Mouse (Mus musculus) kidney, adult 18-20 months (tissue): ENCODE results near the gene Tmem139.

Source experiments
- DNase-seq: peaks from one replicate; pipeline ENCODE4 v3.0.0; 2021

Tmem139 gene

DNA sequence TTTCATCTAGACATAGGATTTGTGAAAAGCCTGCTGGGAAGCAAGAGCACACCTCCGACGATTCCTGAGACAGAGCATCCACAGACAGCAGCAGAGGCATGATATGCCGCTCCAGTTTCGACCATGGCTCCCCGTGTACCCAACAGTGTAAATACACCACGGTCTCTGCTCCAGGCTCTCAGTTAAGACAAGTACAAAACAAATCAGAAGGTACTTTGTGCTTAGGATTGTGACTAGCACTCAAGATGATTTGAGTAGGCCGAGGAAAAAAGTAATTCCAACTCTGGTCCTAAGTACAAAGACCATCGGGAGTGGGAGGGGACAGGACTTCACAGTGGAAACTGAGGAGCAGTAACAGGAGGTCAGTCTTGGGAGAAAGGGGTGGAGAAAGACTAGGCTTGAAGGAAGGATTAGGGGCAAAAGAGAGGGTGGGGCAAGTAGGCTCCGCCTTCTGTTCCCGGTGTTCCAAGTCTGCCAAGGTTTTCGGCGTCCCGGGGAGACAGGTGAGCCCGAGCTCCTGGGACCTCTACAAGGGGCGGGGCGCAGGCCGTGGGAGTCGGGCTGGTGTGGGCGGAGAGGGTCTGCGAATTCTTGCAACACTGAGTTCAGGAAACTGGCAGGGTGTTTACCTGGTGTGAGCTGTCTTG, at the start of gene Tmem139:
TSS of gene Tmem139 (plus strand) at position 447 of the 647 bp plus-strand sequence.
- DNase-seq = peak; percentile 80

DNA sequence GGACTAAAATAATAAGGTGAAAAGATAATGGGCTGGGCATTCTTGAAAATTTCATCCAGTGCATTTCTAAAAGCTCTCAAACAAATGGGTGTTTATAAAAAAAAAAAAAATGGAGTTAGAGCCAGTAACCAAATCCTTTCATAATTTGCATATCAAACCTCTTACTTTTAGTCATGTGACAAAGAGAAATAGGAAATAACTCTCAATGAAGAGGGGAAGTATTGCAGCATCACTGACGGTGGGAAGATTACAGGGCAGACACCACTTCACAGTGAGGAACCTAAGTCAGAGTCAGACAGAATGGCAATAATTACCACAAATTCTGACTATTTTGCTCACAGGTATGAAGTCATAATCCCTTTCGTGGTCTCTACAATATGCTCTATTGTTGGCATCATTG, 46.7 kb upstream of the Tmem139 start, which contains the start of gene Tas2r144:
TSS of gene Tas2r144 (plus strand) at position 301 of the 400 bp plus-strand sequence.
- no peak for DNase-seq

DNA sequence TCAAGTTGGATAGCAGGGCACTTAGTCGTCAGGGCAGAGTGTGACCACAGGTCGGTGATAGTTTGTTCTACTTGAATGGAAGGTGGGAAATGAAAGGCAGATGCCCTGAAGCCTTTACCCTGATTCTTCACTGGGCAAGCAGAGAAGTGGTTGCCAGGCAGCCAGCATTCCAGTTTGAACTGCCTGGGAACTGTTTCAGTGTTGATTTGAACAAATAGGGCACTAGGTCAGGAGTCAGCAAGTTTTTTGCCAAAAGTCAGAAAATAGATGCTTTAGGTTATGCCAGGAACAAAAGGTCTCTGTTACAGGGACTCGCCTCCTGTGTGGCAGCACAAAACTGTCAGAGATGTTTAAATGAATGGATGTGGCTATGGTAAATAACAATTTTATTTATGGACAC, 39.5 kb upstream of the Tmem139 start:
- peak; percentile 33 for DNase-seq

DNA sequence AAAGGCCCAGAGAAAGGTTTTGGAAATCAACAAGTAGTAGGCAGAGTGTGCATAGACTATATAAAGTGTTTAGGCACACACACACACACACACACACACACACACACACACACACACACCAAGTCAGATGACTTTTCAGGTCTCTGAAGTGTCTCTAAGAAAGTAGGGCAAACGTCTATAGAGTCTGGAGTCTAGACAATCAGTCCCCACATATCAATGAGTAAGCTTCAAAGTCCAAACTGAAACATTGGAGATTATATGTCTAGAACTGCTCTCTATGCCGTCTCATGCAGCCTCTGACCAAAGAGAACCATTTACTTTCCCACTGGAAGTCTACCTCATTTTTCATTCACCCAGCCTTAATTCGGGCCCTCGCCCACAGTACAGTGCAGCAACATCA, 36.7 kb upstream of the Tmem139 start:
- no peak for DNase-seq

DNA sequence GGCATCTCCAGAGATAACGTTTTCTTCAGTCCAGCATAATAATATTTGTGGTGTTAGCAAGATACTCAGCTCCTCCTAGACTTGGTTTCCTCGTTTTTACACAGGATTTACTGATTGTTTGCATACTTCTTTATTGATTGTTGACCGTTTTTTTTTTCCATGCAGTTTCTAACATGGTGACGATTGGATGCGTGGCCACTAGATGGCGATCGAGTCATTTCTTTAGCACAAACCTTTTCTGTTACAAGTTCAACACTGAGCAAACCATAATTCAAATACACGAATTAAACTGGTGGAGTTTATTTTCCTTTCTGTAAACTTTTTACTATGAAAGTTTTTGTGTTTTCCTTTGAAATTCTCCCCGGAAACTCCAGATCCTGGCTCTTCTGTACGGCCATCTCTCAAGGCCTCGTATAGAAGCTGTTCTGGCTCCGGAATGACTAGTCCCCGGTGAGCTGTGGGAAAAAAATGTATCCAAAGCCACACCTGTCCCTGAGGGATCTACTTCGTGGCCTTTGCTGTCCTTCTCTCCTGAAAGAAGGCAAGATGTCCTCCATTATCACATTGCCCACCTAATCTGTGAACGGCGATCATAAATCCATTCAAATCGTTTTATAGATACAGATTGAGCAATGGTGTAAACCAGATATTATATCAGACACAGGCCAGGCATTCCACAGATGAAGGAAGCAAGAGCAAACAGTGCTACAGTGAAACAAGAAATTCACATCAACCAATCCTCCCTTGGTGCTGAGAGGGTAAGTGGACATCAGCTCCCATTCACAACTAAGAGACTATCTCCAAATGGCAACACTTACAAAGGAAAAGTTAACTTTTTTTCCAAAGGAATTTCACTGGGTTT, 34.3 kb upstream of the Tmem139 start:
- peak; percentile 75 for DNase-seq

DNA sequence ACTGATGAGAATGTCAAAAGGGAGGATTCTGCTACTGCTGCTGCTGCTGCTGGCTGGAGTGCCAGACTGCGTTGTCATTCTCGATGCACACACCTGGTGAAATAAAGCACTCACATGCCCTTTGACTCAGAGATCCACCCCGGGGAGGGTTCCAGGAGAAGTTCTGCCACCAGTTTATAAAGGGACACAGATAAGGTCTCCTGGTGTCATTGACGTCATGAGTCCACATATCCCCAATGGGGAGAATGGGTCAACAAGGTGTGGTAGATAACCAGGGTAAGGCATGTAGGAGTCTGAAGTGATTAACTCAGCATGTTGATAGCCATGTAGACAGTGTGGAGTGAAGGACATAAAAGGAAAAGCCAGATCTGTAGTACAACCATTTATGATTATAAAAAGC, 32.2 kb upstream of the Tmem139 start:
- DNase-seq = no peak

DNA sequence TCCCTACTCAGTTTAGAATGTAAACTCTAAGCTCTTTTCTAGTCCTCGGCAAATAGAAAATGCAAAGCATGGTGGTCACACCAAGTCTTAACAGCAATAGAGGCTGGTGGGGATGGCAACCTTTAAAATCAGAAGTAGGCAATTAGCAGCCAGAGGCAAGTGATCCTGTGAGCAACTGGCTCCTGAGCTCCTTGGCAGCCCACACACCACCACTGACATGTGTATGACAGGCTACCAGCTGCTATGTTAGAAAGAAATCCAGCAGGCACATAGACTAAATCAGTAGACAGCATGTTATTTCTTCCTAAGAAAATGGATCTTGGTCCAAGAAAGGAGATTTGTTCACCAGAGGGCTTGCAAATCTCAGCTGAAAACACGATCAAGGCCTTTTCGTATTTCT, 30.6 kb upstream of the Tmem139 start:
- no peak for DNase-seq

DNA sequence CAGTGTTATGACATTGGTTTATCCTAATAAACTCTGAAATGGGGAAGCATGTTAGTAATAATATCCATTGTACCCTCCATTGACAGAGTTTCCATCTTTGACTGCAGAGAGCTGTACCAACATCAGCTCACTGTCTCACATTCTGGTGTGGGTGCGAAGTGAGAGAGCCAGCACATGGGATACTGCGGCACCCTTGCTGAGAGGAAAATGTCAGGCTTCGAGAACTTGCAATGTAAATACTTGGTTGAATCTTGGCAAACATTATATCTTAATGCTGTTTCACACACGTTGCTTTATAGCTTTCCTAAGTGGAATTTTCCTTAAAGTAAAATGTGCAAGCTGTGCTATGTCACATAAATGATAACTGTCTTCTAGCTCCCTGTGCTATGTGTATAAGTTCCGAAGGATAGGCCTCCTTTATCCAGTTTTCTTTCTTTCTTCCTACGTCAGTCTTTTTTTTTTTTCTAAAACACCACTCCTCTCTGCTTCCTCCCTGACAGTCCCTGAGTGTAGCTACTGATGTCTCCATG, 24.4 kb upstream of the Tmem139 start:
- no peak for DNase-seq

DNA sequence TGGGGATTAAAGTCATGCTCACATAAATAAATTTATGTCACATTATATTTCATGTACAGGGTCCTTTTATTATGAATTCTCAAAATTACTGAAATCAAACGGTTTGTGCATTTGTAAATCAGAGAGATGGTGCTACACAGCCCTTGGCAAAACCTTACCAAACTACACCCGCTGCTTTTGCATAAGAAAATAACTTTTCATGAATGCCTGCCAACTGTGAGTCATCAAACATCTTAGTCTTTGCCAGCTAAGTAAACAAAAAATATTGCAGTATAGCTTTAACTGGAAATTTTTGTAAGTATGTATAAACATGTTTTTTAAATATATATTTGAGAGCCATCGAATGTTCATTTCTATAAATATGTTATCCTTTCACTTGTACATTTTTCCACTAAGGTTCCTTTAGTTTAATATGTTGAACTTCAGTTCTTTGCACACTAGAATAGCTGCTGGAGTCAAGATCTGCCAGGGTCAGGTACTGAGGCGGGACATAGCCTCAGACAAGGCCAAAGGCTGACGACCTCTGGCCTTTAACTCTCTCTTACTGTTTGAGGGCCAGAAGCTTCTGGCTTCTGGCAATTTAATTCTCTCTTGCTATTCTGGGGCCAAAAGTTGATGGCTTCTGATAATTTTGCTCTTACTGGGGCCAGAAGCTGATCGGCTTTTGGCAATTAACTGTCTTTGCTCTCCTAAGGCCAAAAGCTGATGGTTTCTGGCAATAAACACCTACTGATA, 20.3 kb upstream of the Tmem139 start:
- no peak for DNase-seq

DNA sequence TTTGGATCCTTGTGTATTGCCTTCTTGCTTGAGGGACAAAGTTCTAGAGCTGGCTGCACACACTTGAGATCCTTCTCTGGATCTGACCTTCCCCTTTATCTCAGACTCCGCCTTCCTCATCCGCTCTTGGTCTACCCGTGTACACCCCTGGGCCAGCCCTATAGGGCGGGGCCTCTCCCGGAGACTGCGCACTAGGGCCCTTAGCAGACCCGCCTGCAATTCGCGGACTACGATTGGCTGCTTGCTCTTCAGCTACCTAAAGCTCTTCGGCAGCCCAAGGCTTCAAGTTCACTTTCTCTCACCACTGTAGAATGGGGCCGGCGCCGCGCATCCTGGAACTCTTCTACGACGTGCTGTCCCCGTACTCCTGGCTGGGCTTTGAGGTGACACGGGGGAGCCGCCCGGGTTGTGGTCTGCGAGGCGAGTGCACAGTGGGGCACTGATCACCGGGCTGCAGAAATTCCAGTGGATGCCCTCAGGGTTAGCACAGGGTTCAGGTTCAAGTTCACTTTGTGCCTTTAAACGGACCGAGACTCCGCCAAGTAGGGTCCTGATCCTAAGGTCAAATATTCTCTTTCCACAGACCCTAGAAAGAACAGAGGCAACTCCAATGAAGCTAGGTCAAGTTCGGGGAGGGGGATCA, 15.9 kb upstream of the Tmem139 start, which contains the start of gene Gstk1:
TSS of gene Gstk1 (plus strand) at position 225 of the 643 bp plus-strand sequence.
- DNase-seq = peak; percentile 86

DNA sequence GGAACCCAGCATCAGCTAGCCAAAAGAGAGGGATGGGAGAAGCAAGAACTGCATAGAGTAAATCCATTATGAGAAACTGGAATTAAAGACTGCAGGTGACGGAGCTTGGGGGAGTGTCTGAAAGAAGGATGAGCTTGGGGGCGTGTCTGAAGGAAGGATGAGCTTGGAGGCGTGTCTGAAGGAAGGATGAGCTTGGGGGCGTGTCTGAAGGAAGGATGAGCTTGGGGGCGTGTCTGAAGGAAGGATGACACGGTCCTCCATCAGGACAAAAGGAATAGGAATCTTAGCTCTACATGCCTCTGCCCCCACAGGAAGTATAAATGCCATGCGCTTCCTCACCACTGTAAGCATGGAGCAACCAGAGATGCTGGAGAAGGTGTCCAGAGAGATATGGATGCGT, 14.6 kb upstream of the Tmem139 start:
- DNase-seq = peak; percentile 22

DNA sequence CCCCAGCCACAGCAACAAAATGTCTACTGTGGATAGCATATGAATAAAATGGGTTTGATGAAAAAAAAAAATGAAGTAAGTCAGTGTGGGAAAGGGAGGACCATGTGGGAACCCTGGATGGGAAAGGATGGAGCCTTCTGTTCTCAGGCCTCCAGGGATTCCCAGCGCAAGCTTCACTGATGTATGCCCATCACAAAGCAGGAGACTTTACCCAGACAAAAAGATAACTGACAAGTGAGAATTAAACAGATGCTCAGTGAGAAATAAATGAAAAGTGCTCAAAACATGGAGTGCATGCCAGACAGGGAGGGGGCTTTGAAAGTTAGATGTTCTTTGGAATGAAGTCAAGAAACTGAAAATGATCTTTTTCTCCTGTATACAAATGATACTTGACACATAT, 13.8 kb upstream of the Tmem139 start:
- no peak for DNase-seq

DNA sequence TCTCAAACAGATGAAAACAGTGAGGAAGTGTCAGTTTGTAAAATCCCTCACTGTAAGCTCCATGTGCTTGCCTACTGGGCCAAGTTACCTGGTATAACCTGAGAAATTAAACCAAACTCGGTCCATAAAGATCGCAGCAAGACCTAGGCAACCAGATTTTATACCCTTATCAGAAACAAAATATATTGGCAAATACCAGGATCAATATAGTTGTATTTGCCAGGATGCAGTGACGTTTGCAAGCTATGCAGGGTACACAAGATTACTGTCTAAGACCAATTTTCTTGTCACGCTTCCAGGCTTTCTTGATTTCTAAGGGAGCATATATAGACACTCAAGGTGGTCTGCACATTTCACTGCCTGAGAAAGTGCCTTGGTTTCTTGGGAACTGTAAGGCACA, 10.0 kb upstream of the Tmem139 start:
- no peak for DNase-seq

DNA sequence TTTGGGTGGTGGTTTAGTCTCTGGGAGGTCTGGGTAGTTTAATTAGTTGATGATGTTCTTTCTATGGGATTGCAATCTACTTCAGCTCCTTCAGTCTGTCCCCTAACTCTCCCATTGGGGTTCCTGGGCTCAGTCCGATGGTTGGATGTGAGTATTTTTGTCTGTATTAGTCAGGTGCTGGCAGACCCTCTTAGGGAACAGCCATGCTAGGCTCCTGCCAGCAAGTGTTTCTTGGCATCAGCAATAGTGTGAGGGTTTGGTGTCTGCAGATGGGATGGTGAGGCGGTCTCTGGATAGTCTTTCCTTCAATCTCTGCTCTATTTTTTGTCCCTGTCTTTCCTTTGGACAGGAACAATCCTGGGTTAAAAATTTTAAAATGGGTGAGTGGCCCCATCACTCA, 8.7 kb upstream of the Tmem139 start:
- DNase-seq = no peak

DNA sequence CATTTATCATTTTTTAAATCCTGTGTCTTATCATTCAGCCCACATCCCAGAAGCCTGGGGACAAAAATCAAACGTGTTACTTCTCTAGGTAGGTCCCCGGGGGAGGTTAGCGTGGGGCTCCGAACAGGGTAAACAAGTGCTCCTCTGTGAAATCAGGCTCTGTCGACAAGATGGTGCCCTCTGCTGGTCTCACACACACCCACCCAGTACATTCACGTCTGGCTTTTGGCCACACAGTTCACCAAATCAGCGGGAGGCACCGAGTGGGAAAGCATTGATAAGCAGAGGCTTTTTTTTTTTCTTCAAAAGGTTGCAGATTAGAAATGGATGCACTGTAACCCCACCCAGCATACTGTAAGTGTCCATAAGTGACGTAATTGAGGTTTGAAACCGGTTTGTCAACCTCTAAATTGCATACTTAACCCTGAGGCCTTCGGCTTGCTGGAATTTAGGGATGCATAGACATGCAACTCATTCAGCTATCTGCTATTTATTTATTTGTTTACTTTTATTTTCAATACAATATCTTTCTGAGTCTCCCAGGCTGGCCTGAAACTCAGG, 4.4 kb upstream of the Tmem139 start:
- peak; percentile 73 for DNase-seq

DNA sequence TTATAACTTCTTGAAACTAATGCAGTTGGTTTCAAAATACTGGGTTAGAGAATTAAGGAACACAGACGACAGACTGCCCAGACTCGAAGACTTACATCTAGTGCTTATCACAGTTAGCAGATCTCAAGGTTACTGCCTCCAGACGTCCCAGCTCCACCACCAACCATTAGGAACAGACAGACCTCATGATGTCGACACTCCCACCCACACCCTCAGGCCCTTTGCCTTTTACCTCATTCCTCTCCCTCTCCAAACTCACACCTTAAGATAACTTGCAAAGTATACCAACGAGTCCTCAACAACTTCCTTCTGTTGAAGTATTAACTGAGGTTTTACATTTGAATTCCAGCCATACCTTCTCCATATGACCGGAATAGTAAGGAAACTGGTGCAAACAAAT, 1.3 kb upstream of the Tmem139 start:
- no peak for DNase-seq

DNA sequence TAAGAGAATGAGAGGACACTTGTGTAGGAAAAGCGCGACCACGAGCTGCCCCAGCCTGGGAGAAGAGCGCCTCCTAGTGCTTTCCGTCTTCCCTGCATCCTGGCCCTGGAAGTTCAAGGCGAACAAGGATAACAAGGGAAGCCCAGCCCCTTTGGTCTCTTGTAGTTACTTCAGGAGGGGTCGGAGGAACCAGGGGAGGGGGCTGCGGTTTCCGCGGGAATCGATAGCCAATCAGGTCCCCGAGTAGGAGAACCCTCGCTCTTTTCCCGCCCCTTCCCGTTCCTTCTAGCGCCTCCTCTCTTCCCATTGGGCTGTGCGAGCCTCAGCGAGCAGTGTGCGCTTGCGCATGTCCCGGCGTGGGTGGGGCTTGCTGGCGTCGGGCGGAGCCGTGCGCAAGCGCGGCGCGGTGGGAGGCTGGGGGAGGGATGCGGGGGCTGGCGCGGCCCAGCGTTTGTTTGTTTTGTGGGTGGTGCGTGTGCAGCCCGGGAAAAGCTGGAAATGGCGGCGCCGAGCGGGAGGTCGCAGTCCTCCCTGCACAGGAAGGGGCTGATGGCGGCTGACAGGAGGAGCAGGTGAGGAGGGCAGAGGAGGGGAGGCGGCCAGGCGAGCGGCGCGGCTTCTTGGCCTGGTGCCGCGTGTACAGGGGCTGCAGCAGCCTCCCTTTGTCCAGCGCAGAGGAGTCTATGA, 3.0 kb downstream of the Tmem139 start, which contains the start of gene Casp2:
TSS of gene Casp2 (plus strand) at position 360 of the 687 bp plus-strand sequence.
- peak; percentile 97 for DNase-seq

DNA sequence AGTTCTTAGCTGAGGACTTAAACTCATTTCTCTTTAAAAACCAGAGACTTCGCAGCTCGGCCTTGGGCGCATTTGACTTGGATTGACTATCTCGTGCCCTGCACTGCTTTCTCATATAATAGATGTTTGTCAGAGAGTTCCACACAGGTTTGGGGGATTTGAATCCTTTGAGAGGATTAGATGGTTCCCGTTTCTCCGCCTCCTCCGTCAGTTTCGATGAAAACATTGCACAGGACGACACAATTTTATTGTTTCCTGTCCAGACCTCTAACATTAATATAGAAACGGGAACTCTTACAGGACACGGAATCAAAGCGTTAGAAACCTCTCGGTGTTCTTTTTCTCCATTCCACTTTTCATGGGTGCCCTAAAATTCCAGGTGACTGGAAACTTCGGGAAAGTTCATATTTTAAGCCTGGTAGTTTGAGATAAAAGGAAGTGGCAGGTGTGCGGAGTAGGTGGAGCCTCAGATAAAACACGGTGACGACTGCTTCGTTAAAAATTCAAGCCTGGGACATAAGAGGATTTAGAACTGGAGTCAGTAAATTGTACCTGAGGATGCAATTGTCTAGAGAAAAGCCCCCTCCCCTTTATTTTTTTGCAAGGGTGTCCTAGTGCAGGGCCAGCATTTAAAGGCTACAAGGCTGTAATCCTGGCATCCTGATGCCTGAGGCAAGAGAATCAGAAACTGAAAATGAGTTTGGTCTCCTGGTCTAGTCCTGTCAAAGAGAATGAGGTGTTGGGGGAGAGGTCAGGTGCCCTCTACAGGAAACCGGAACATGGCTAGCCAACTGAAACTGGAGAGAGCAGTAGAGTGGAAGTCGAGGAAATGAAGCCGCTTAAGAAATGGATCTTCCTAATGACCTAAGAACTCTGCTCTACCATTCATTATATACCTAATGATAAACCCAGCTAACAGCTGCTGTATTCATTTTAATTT, 3.9 kb downstream of the Tmem139 start:
- DNase-seq = no peak

DNA sequence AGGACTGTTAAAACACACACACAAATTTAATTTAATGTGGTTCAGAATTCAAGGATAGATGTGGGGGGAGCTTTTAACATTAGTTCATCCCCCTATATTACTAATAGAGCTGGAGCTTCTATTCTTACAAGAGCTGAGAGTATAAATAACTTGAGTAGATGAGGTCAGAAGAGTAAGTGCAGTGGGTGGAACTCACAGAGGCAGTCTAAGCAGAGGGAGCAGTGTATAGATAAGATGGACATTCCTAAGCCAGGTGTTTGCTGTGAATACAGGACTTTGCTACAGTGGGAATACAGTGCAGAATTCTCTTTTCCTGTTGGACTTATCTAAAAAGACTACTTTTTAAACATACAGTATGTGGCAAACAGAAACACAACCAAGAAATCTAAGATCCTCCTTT, 9.0 kb downstream of the Tmem139 start:
- DNase-seq = no peak

DNA sequence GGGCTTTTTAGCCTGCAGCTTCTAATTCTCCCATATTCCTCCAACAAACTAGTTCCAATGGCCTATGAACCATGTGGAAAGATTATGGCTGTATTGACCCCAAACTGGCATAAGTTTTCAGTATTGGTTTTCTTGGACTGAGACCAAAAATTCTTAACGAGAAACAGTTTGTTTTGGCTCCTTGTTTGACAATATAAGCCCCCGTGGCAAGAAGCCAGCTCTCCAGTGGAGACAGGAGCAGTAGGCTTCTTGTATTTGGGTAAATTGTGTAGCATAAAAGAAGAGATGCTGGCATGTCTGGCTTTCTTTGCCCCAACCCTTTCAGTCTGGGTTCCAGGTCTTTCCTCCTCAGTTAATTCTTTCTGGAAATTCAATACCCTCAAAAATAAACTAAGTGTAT, 14.4 kb downstream of the Tmem139 start:
- DNase-seq = no peak
